Mouse (Mus musculus) small intestine, adult 2 months (tissue): Measurements from ENCODE around the gene Timm13.

Experiments
- CTCF ChIP-seq: fragments of 200-500 bp; IDR thresholded peaks from 2 replicates; pipeline ENCODE4 v1.5.1; 2012; ENCODE audit warnings: low read depth, mild to moderate bottlenecking, control low read depth, inconsistent platforms, low read length, moderate library complexity, mixed read lengths; ENCODE audit not compliant: insufficient replicate concordance, insufficient read length; ENCODE audit errors: extremely low read depth
- POLR2A ChIP-seq: fragments of 200-500 bp; IDR thresholded peaks from 2 replicates; pipeline ENCODE4 v1.6.1; 2012; ENCODE audit warnings: low read depth, mild to moderate bottlenecking, control low read depth, inconsistent platforms, low read length, moderate library complexity

- TF ChIP-seq POLR2A (no peak), CTCF (no peak)
Observed at GRCm38 (mm10) chr10:80915260-80915659, 14.5 kb upstream of the Timm13 start.
